Mouse (Mus musculus) kidney, adult 2 months (tissue): ENCODE results near the gene Wdr61.

ENCODE experiments used
- CTCF ChIP-seq: fragments of 200-500 bp; conservative IDR thresholded peaks from 2 replicates; pipeline ENCODE4 v1.5.1; 2011; ENCODE audit warnings: low read depth, mild to moderate bottlenecking, control low read depth, low read length, moderate library complexity, mixed read lengths; ENCODE audit not compliant: insufficient read depth, insufficient read length
- POLR2A ChIP-seq: fragments of 200-500 bp; IDR thresholded peaks from one replicate; pipeline ENCODE4 v1.6.1; 2011; ENCODE audit warnings: low read depth, low read length, control low read depth

- no peak for TF ChIP-seq CTCF
- no peak for TF ChIP-seq POLR2A
Observed at GRCm38 (mm10) chr9:54717527-54717926, 16.8 kb downstream of the Wdr61 start.
